Mouse (Mus musculus) forebrain, embryonic 10.5 days (tissue): ENCODE results near the gene Lpar6. TPM values are rescaled to one million over a fixed set of nuclear protein-coding genes. Genes with fewer than 3 reads are reported as not detected.

Experiments
- DNase-seq: peaks from one replicate; pipeline ENCODE4 v3.0.0-alpha.2; 2017; ENCODE audit warnings: low spot score; ENCODE audit errors: extremely low spot score
- H3K27ac ChIP-seq: fragments of 300-500 bp; sonication (generic); 2 replicates; pipeline ENCODE4 v1.5.1; 2016; ENCODE audit warnings: mild to moderate bottlenecking
- H3K27me3 ChIP-seq: fragments of 300-500 bp; sonication (generic); 2 replicates; pipeline ENCODE4 v1.6.1; 2016; ENCODE audit warnings: mild to moderate bottlenecking; ENCODE audit not compliant: poor library complexity, severe bottlenecking
- H3K36me3 ChIP-seq: fragments of 300-500 bp; sonication (generic); replicated peaks from 2 replicates; pipeline ENCODE4 v1.6.1; 2016; ENCODE audit warnings: mild to moderate bottlenecking, moderate library complexity
- H3K4me1 ChIP-seq: fragments of 300-500 bp; sonication (generic); 2 replicates; pipeline ENCODE4 v1.6.1; 2016
- H3K4me3 ChIP-seq: fragments of 300-500 bp; sonication (generic); 2 replicates; pipeline ENCODE4 v1.5.1; 2016; ENCODE audit warnings: mild to moderate bottlenecking, moderate library complexity
- H3K9me3 ChIP-seq: fragments of 300-500 bp; sonication (generic); 2 replicates; pipeline ENCODE4 v1.6.1; 2016; ENCODE audit warnings: mild to moderate bottlenecking, moderate library complexity
- WGBS: fragments of 180-500 bp; shearing (Covaris S2); methylation state at CpG from one replicate; pipeline ENCODE4 v1.1.7; 2016; 5-methylcytosine and 5-hydroxymethylcytosine counted together
- polyA plus RNA-seq: library from polyadenylated mRNA; unstranded; fragments of >200 nt; fragmentation: Nextera tagmentation; extraction: Ambion mirVana; gene quantifications from 2 replicates; pipeline ENCODE4 v1.2.1, GENCODE M21; 2016

The Lpar6 gene
- polyA plus RNA-seq, 1 experiment from 2014 or later = 16.1 TPM

DNA sequence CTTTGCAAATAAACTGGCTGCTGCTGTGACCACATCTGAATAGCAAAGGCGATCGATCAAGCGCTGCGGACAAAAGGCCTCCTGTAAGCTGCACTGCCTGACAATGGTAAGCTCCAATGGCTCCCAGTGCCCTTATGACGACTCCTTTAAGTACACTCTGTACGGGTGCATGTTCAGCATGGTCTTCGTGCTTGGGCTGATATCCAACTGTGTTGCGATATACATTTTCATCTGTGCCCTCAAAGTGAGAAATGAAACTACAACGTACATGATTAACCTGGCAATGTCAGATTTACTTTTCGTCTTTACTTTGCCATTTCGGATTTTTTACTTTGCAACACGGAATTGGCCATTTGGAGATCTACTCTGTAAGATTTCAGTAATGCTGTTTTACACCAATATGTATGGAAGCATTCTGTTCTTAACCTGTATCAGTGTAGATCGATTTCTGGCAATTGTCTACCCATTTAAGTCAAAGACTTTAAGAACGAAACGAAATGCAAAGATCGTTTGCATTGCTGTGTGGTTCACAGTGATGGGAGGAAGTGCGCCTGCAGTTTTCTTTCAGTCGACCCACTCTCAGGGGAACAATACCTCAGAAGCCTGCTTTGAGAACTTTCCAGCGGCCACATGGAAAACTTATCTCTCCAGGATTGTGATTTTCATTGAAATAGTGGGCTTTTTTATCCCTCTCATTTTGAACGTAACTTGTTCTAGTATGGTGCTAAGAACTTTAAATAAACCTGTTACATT is 979 bp downstream of the Lpar6 start:
- under 1% methylated on average over 20 of the region's 20 CpGs for WGBS
- H3K27me3 ChIP-seq = no peaks in the 10 kb centered on the region
- H3K27ac ChIP-seq = peak overlapping the region; percentile 94
- peaks cover 36% of the 10 kb centered on the region for H3K4me1 ChIP-seq
- peak overlapping the region; percentile 63 for H3K4me3 ChIP-seq
- H3K36me3 ChIP-seq = peaks cover 21% of the 10 kb centered on the region
- H3K9me3 ChIP-seq = no peaks in the 10 kb centered on the region
- peak; percentile 60 for DNase-seq

DNA sequence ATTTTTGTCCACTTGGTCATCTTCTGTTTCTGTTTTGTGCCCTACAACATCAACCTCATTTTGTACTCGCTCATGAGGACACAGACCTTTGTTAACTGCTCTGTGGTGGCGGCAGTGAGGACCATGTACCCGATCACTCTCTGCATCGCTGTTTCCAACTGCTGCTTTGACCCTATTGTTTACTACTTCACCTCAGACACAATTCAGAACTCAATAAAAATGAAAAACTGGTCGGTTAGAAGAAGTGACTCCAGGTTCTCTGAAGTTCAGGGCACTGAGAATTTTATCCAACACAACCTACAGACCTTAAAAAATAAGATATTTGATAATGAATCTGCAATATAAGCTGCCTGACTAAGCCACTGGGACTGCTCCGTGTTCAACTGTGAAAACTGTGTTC is 1.6 kb downstream of the Lpar6 start:
- peak overlapping the region; percentile 94 for H3K27ac ChIP-seq
- peaks cover 30% of the 10 kb centered on the region for H3K4me1 ChIP-seq
- no peaks in the 10 kb centered on the region for H3K27me3 ChIP-seq
- 0% methylated on average over 6 of the region's 6 CpGs for WGBS
- DNase-seq = peak; percentile 25
- peak overlapping the region; percentile 63 for H3K4me3 ChIP-seq
- no peaks in the 10 kb centered on the region for H3K9me3 ChIP-seq
- peaks cover 23% of the 10 kb centered on the region for H3K36me3 ChIP-seq

DNA sequence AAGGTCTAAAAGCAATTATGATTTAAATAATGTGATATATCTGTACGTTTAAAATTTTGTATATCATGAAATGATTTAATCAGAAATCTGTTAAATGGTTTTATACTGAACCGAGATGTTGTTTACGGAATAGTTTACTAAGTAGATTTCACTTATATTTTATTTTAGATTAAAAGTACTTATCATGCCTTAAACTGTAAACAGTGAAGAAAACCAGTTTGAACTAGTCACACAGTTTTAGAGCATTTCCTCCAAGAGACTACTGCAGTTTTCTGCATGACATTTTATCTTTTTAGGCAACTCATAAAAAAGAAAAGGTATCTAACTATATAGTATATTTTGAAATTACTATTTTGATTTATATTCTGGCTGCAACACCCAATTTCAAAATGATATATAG is 2.2 kb downstream of the Lpar6 start:
- Histone ChIP-seq H3K27me3 (no peaks in the 10 kb centered on the region), H3K9me3 (no peaks in the 10 kb centered on the region), H3K4me3 (peak overlapping the region; percentile 63), H3K36me3 (peaks cover 28% of the 10 kb centered on the region), H3K27ac (peak overlapping the region; percentile 94), H3K4me1 (peaks cover 25% of the 10 kb centered on the region)
- 62% methylated on average over 3 of the region's 3 CpGs for WGBS
- DNase-seq = no peak

DNA sequence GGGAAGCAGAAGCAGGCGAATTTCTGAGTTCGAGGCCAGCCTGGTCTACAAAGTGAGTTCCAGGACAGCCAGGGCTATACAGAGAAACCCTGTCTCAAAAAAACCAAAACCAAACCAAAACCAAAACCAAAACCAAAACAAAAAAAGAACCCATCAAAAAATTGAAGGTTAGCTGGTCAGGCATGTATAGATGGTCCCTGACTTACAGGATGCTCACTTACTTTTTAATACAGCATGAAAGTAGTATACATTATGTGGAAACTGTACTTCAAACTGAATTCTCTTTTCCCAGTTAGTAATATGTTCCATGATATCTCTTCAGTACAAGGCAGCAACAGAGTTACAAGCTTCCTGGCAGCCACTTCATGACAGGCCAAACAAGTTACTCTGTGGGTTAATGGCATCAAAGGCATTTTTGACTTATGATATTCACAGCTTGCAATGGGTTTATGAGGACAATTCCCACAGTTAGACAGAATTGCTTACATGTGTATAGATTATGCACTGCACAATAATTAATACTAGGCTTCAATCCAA is 6.4 kb downstream of the Lpar6 start:
- Histone ChIP-seq H3K4me3 (no peak overlapping the region), H3K36me3 (peaks cover 25% of the 10 kb centered on the region), H3K27ac (no peak overlapping the region), H3K4me1 (peaks cover 3% of the 10 kb centered on the region; the same call in 1 of the 2 replicates), H3K9me3 (no peaks in the 10 kb centered on the region), H3K27me3 (no peaks in the 10 kb centered on the region)
- 94% methylated on average over 2 of the region's 2 CpGs for WGBS
- DNase-seq = no peak

DNA sequence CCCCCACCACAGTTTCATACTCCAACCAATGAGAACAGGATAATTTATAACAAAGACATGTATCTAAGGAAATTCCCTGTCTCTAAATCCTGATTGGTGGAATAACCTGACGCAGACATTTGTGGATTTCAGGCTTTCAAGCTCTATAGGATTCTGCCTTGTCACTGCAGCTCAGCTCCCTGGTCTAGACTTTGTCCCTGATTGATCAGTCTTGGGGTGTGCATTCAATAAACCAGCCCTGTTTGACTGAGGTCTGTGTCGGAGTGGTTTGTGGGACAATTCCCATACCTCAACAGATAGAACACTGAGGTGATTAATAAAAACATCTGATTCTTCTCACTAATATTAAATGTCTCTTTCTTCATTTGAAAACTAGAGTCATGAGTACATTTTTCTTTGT is 12.4 kb downstream of the Lpar6 start:
- no peak for DNase-seq
- WGBS = 92% methylated on average over 2 of the region's 2 CpGs
- no peak overlapping the region for H3K4me3 ChIP-seq
- H3K27me3 ChIP-seq = no peaks in the 10 kb centered on the region
- H3K27ac ChIP-seq = no peak overlapping the region
- H3K4me1 ChIP-seq = peaks cover 19% of the 10 kb centered on the region
- no peaks in the 10 kb centered on the region for H3K9me3 ChIP-seq
- H3K36me3 ChIP-seq = no peaks in the 10 kb centered on the region; the same call in 1 of the 2 replicates

DNA sequence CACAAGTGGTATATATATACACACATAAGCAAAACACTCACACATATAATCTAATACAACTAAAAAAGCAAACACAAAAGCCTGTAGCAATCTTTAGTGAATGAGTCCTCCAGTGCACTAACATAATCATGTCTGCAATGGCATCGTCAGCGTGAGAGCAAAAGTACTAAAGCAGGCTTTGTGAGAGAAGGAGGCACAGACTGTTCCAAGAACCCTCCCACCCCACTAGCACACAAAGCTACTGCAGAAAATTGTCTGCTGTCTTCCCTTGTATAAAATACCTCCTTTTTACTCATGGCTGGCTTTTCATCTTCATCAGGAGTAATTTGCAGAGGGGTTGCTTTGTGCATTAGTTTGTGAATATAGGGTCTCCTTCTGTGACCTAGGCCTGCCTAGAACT is 14.6 kb downstream of the Lpar6 start:
- WGBS = 77% methylated on average over 2 of the region's 2 CpGs

DNA sequence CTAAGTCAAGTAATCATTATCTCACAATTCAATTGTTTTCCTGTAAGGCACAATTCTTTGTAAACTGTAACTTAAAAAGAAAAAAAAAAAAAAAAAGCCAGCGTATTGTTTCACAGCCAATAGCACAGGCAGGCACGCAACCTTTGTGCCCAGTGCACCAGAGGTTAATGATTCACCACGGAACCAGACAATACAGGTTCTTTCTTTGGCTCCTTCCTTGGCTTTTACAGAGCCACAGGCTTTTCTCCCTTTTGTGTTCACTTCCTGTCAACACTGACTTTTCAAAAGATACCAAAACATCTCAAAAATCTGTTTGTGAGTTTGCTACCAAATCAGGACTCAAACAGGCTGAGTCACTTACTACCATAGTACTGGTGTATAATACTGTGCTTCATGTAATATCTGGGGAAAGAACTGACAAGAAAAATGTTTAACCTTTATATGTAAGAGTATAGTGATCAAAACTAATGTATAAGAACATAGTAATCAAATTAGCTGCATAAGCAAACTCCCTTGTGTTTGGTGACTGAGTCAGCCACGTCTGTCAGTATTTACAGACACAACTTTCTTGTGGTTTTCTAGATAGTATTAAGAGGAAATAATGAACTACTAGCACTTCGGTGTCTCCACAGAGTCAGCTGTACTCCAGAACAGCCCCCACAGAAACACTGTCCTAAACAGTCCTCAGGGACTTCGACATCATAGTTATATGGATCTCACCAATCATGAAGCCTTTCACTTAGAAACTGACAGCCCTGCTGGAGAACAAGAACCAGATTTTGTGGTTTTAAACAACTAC is 16.0 kb downstream of the Lpar6 start:
- peaks cover 19% of the 10 kb centered on the region for H3K4me1 ChIP-seq
- no peak for DNase-seq
- H3K27ac ChIP-seq = no peak overlapping the region
- no peak overlapping the region for H3K4me3 ChIP-seq
- H3K9me3 ChIP-seq = no peaks in the 10 kb centered on the region
- no peaks in the 10 kb centered on the region; the same call in 1 of the 2 replicates for H3K36me3 ChIP-seq
- 53% methylated on average over 6 of the region's 6 CpGs for WGBS
- H3K27me3 ChIP-seq = no peaks in the 10 kb centered on the region

More for the DNA sequence above, 14.6 kb downstream of the Lpar6 start:
- Histone ChIP-seq H3K9me3 (no peaks in the 10 kb centered on the region), H3K36me3 (no peaks in the 10 kb centered on the region; the same call in 1 of the 2 replicates), H3K4me1 (peaks cover 19% of the 10 kb centered on the region), H3K27me3 (no peaks in the 10 kb centered on the region), H3K4me3 (no peak overlapping the region), H3K27ac (no peak overlapping the region)
- no peak for DNase-seq

DNA sequence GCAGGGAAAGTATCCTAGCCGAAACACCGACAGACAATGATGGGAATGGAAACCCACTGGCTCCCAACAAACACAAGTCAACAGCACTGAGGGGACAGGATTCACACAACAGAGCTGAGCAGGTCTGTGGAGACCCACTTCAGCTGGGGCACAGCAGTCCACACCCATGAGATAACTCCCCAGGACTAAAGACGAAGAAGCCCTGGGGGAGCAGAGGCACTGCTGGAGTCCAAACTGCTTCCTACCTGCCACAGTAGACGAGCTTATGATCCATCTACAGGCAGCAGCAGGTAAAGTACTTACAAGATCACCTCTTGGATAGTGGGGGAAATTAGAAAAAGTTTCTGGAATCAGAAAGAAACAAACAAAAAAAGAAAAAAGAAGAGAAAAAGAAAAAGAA is 16.7 kb downstream of the Lpar6 start:
- H3K9me3 ChIP-seq = no peaks in the 10 kb centered on the region

DNA sequence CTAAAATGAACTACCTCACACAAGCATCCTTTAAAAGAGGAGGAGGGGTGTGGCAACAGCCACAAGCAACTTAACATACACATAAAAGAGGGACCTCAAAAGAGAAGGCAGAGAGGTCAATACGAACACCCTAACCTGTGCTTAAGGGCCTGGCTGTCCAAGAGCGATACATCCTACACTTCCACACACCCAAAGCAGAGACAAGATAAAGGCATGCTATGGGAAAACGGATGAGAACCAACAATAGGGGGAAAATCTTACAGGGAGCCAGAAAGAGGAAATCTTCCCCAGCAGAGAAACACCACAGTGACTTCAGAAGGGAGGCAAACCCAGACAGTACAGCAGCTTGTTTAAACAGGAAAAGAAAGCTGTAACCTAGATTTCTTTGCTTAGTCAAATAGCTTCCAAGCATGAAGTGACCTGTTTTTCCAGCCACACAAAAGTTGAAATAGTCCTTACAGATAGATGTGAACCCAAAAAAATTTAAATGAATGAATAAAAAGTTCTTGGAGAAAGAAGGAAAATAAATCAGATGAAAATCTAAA is 17.8 kb downstream of the Lpar6 start:
- Histone ChIP-seq H3K4me1 (peaks cover 19% of the 10 kb centered on the region), H3K27ac (no peak overlapping the region), H3K4me3 (no peak overlapping the region), H3K9me3 (no peaks in the 10 kb centered on the region), H3K27me3 (no peaks in the 10 kb centered on the region), H3K36me3 (no peaks in the 10 kb centered on the region; the same call in 1 of the 2 replicates)
- no peak for DNase-seq
- WGBS = 71% methylated on average over 3 of the region's 3 CpGs

More for the DNA sequence above, 16.7 kb downstream of the Lpar6 start:
- Histone ChIP-seq H3K27me3 (no peaks in the 10 kb centered on the region), H3K4me1 (peaks cover 19% of the 10 kb centered on the region), H3K36me3 (no peaks in the 10 kb centered on the region; the same call in 1 of the 2 replicates), H3K4me3 (no peak overlapping the region), H3K27ac (no peak overlapping the region)
- 67% methylated on average over 4 of the region's 4 CpGs for WGBS
- no peak for DNase-seq

DNA sequence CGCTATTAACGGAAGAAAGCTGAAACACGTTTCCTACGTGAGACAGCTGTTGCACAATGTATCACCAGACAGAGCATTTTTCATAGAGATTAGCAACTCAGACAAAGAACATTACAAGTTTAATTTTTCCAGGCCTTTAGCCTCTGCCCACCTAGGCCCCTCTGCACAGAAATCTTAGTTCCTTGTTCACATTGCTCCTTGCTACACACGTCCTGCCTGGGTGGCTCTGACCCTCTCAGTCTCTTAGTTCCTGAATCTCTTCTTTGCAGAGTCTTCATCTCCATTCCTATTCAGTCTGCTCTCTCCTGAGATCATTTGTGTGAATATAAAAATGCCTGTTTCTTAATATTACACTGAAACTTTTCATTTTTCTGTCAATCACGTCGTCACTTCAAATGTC is 19.7 kb downstream of the Lpar6 start:
- peaks cover 7% of the 10 kb centered on the region for H3K36me3 ChIP-seq
- H3K27ac ChIP-seq = no peak overlapping the region
- H3K4me3 ChIP-seq = no peak overlapping the region
- H3K4me1 ChIP-seq = peaks cover 17% of the 10 kb centered on the region
- no peak for DNase-seq
- H3K9me3 ChIP-seq = no peaks in the 10 kb centered on the region
- no peaks in the 10 kb centered on the region for H3K27me3 ChIP-seq
- WGBS = 84% methylated on average over 7 of the region's 7 CpGs

DNA sequence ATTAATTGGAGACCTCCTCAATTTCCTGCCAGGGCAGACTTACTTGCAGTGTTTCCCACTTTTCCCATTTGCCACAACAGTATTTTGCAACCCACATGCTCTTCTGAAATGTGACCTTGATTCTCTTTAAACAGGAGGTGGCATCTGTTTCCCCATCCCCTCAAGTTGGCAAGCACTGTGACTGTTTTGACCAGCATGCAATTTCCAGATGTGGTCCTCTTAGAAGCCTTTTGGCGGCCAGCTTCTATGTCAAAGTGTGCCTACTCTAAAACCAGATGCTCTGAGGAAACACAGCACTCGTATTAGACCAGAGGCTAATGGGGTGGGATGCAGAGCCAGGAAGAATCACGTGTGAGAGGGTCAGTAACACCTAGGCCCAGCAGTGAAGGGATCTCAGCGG is 20.5 kb downstream of the Lpar6 start:
- no peak for DNase-seq
- 75% methylated on average over 4 of the region's 4 CpGs for WGBS
- no peaks in the 10 kb centered on the region for H3K9me3 ChIP-seq

DNA sequence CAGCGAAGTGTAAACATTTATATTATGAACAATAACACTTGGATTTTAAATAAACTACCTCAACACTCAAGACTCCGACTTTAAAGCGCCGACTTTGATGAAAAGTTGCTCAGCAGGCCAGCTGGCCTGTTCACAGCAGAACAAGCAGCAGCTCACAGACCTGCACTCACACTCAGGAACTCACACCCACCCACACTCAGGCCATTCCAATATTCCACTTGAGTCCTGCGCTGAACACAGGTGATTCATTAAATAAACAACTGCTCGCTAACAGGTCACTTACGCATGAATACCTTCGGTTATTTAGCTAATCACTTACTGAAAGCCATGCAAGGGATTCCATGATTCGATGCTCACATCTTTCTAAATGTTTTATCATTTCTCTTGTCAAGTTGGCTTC is 24.5 kb downstream of the Lpar6 start:
- 94% methylated on average over 9 of the region's 9 CpGs for WGBS
- peaks cover 14% of the 10 kb centered on the region for H3K9me3 ChIP-seq
- H3K27me3 ChIP-seq = no peaks in the 10 kb centered on the region
- H3K36me3 ChIP-seq = peaks cover 38% of the 10 kb centered on the region
- no peak overlapping the region for H3K27ac ChIP-seq
- no peaks in the 10 kb centered on the region for H3K4me1 ChIP-seq
- no peak for DNase-seq
- no peak overlapping the region for H3K4me3 ChIP-seq

More for the DNA sequence above, 20.5 kb downstream of the Lpar6 start:
- peaks cover 15% of the 10 kb centered on the region for H3K36me3 ChIP-seq
- peaks cover 11% of the 10 kb centered on the region for H3K4me1 ChIP-seq
- H3K27ac ChIP-seq = no peak overlapping the region
- no peaks in the 10 kb centered on the region for H3K27me3 ChIP-seq
- H3K4me3 ChIP-seq = no peak overlapping the region
